Mouse (Mus musculus) midbrain, embryonic 11.5 days (tissue): ENCODE measurements at regions not wholly inside any gene's neighbourhood (a gene's known extent, or its start where the extent isn't known, plus 50 kb on each side); places are given as distances from the start of the nearest gene placed in this dataset.

Experiments
- ATAC-seq: fragments of 200-750 bp; cut with Nextera tagmentation; 2 replicates; pipeline ENCODE4 v1.8.0; 2017; ENCODE audit warnings: moderate TSS enrichment, moderate library complexity; ENCODE audit not compliant: low FRiP score
- DNase-seq: peaks from one replicate; pipeline ENCODE4 v3.0.0; 2015; ENCODE audit warnings: low spot score; ENCODE audit errors: missing footprints
- H3K27ac ChIP-seq: fragments of 300-500 bp; sonication (generic); 2 replicates; pipeline ENCODE4 v1.5.1; 2014; ENCODE audit warnings: low read depth, low read length
- H3K27me3 ChIP-seq: fragments of 300-500 bp; sonication (generic); 2 replicates; pipeline ENCODE4 v1.6.1; 2014; ENCODE audit warnings: mild to moderate bottlenecking, low read length, moderate library complexity, mixed read lengths; ENCODE audit not compliant: control insufficient read depth, insufficient read depth
- H3K36me3 ChIP-seq: fragments of 300-500 bp; sonication (generic); 2 replicates; pipeline ENCODE4 v1.6.1; 2014; ENCODE audit warnings: mild to moderate bottlenecking, low read length, moderate library complexity, mixed read lengths; ENCODE audit not compliant: control insufficient read depth, insufficient read depth
- H3K4me1 ChIP-seq: fragments of 300-500 bp; sonication (generic); 2 replicates; pipeline ENCODE4 v1.6.1; 2014; ENCODE audit warnings: low read length; ENCODE audit not compliant: control insufficient read depth, insufficient read depth
- H3K4me2 ChIP-seq: fragments of 300-500 bp; sonication (generic); 2 replicates; pipeline ENCODE4 v1.6.1; 2014; ENCODE audit warnings: mild to moderate bottlenecking, moderate library complexity
- H3K4me3 ChIP-seq: fragments of 300-500 bp; sonication (generic); 2 replicates; pipeline ENCODE4 v1.5.1; 2014; ENCODE audit warnings: low read depth, low read length
- H3K9ac ChIP-seq: fragments of 300-500 bp; sonication (generic); 2 replicates; pipeline ENCODE4 v1.6.1; 2014; ENCODE audit warnings: low read length
- H3K9me3 ChIP-seq: fragments of 300-500 bp; sonication (generic); 2 replicates; pipeline ENCODE4 v1.6.1; 2016; ENCODE audit warnings: low read length; ENCODE audit not compliant: control insufficient read depth
- WGBS: fragments of 180-500 bp; shearing (Covaris S2); extraction: QIAGEN DNeasy Blood & Tissue Kit; methylation state at CpG from one replicate; pipeline ENCODE4 v1.1.7; 2014; 5-methylcytosine and 5-hydroxymethylcytosine counted together

DNA sequence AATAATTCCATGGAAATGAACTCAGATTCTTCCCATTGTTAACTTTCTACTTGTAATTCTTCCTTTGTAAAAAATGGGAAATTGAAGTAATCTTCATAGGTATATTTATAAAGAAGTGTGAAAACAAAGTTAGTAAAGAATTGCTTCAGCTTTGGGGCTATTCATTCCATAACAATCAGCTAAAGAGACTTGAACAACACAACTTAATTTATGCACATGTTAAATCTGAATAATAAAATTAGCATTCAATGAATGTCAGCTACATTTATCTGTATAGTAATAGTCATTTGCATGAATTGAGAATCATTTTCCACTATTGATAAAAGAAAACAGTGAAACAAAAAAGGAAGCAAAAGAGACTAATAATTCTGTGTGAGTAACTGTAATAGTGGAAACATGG lies 193.3 kb upstream of the Arrdc3 start:
- H3K9ac ChIP-seq: no peak overlapping the region
- DNase-seq: no peak
- ATAC-seq: no peak

DNA sequence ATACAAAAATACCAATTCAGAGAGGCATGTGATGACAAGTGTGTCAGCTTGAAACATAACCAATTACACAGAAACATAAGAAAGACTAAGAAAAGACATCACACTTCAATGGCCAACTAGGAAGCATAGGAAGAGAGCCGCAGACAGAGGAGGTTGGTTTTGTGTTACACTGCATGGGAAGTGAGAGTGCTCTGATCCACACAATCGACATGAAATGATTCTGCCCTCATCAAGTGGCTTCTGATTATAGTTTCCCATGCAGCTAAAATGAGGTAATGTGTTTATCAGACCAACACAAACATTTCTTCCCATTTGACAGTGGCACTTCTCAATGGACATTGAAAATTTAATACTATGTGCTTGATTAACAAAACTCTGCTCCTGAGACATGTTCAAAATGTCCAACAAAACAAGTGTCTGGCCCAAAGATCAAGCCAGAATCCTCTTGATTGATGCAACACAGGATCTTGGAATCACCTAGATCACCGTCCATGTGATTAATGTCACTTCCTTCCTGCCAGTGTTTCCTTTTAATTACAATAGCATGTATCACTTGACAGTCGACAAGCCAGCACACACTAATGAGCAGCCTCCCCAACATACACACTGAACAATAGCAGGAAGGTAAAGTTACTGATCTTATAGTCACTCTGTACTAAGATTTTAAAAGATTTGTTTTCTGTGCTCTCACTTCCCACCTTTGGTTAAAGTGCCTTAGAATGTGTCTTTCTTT lies 192.4 kb upstream of the Arrdc3 start:
- no peak for ATAC-seq
- H3K4me1 ChIP-seq: no peaks in the 10 kb centered on the region
- 84% methylated on average over 4 of the region's 4 CpGs for WGBS

More for the DNA sequence above, 193.3 kb upstream of the Arrdc3 start:
- no peak overlapping the region for H3K4me3 ChIP-seq
- no peaks in the 10 kb centered on the region for H3K27me3 ChIP-seq
- no peaks in the 10 kb centered on the region for H3K9me3 ChIP-seq
- no peaks in the 10 kb centered on the region for H3K36me3 ChIP-seq
- H3K4me1 ChIP-seq: no peaks in the 10 kb centered on the region
- no peak overlapping the region for H3K27ac ChIP-seq
- no peak overlapping the region for H3K4me2 ChIP-seq

DNA sequence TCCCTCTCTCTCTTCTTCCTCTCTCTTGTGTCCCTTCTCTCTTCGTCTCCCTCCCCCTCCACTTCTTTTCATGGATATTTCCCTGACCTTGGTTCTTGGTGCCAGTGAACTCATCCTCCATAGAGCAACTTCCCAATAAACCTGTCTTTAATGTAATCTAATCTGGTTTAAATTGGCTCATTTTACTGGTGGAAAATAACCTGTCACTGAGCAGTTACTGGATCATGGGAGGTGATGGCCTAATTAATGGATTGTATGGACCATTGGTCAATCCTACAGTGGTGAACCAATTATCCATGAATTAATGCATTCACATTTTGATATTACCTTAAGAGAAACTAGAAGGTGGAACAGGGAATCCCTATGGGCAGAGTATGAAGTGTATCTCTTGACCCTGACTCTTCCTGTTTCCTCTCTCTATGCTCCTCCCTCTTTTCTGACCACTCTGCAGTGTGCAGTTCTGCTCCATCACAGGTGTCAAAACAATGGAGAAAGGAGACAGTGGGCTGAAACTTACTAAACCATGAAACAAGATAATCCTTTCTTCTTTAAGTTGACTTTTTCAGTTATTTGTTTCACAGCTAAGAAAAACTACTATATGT lies 187.5 kb upstream of the Arrdc3 start:
- no peak overlapping the region for H3K9ac ChIP-seq
- no peak overlapping the region for H3K27ac ChIP-seq
- ATAC-seq (no peak), DNase-seq (no peak)
- H3K4me1 ChIP-seq: no peaks in the 10 kb centered on the region
- WGBS: 72% methylated on average over 1 of the region's 1 CpGs
- H3K9me3 ChIP-seq: no peaks in the 10 kb centered on the region
- no peak overlapping the region for H3K4me2 ChIP-seq
- H3K36me3 ChIP-seq: no peaks in the 10 kb centered on the region
- H3K27me3 ChIP-seq: no peaks in the 10 kb centered on the region
- no peak overlapping the region for H3K4me3 ChIP-seq

More for the DNA sequence above, 192.4 kb upstream of the Arrdc3 start:
- Histone ChIP-seq H3K9me3 (no peaks in the 10 kb centered on the region), H3K9ac (no peak overlapping the region), H3K27ac (no peak overlapping the region), H3K4me3 (no peak overlapping the region), H3K36me3 (no peaks in the 10 kb centered on the region), H3K4me2 (no peak overlapping the region), H3K27me3 (no peaks in the 10 kb centered on the region)
- no peak for DNase-seq

DNA sequence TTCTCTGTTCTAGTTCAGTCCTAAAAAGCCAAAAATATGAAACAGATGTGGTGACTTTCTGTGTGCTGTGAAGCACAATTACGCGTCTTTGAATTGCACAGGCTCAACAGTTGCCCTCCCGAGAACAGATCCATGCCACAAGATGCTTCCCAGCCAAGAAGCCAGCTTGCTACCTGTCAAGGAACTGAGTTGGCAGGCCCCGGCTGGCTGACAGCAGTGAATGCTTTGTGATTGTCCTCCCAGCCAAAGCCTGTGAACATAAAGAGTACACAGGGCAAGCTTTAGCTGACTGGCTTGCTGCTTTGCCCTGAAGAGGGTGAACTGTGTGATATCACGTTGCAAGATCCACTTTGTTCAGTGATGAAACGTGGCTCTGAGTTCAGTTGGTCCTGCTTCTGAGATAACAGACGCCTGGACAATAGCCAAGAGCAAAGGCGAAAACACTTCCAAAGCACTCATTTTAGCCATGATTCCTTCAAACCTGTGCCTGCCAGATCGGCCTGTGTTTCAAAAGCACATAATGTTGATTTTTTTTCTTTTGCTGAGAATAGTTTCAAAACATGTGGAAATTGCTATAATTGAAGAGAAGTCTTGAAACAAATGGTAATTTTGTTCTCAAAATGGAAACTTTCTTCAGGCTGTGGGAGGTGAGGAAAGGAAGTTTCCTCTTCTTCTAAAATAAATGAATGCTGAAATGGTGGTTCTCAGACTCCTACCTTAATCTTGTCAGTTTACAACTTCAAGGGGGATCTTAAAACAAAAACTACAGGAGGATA lies 173.5 kb upstream of the Arrdc3 start:
- H3K36me3 ChIP-seq: no peaks in the 10 kb centered on the region
- DNase-seq (peak; percentile 85), ATAC-seq (no peak)
- H3K27ac ChIP-seq: no peak overlapping the region
- H3K9ac ChIP-seq: no peak overlapping the region
- H3K4me3 ChIP-seq: no peak overlapping the region
- H3K9me3 ChIP-seq: no peaks in the 10 kb centered on the region
- 56% methylated on average over 9 of the region's 9 CpGs for WGBS
- H3K4me1 ChIP-seq: peaks cover 2% of the 10 kb centered on the region; the same call in 1 of the 2 replicates
- H3K27me3 ChIP-seq: no peaks in the 10 kb centered on the region
- H3K4me2 ChIP-seq: no peak overlapping the region

DNA sequence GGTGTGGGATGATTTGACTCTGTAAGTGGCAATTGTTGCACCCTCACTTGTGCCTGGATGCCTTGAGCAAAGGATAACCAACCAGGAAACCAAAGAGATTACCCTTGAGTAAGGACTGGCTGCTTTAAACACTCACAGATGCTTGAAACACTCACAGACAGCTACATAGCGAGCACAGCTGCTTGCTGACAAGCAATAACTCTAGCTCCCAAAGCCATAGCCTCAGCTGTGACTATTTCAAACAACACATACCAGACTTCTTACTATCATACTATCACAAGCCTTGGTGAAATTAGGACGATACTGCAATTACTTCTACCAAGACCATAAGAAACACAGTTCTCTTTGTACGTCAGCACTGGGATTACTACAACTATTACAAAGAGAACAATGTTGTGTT lies 163.9 kb upstream of the Arrdc3 start:
- 79% methylated on average over 3 of the region's 3 CpGs for WGBS
- Histone ChIP-seq H3K36me3 (no peaks in the 10 kb centered on the region), H3K27ac (no peak overlapping the region), H3K27me3 (no peaks in the 10 kb centered on the region), H3K4me3 (no peak overlapping the region), H3K9me3 (no peaks in the 10 kb centered on the region), H3K9ac (no peak overlapping the region), H3K4me1 (0 out of 2 replicates have a peak, but pooled peaks cover 2% of the 10 kb centered on the region), H3K4me2 (no peak overlapping the region)
- ATAC-seq: no peak
- DNase-seq: no peak

DNA sequence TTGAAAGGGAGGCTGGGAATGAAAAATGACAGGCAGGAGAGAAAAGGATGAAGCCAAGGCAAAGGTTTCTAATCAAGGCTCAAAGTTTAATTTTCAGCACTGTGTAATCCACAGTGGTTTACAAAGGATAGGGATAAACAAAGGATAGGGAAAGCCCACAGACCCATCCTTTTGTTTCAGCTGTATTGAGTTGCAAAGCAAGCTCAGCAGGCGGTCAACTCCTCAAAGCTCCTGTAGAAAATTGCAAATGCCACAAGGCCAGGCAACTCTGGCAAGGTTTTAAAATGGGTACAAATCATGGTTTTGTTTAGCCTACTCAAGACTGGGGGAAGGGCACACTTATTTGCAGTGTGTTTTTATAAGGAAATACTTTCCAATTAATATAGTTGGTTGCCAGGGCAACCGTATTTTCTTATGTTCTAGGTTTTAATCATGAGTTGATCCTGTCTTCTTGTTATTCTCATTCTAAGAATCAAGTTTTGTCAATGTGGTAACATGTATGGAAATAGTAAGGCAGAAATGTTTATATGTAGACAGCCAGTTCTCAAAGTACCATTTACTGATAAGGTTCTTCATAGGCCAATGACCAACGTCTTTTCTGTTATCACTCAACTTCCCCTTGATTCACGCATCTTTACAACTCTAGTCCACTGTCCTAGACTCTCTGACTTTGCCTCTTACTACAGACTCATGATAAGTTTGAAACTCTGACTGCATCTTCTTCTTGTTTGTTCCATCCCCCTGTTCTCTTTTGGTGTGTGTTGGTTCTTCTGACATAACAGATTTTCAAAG lies 159.8 kb upstream of the Arrdc3 start:
- Histone ChIP-seq H3K4me2 (no peak overlapping the region), H3K36me3 (no peaks in the 10 kb centered on the region), H3K27ac (no peak overlapping the region), H3K4me3 (no peak overlapping the region), H3K9me3 (no peaks in the 10 kb centered on the region), H3K27me3 (no peaks in the 10 kb centered on the region), H3K9ac (no peak overlapping the region), H3K4me1 (0 out of 2 replicates have a peak, but pooled peaks cover 2% of the 10 kb centered on the region)
- DNase-seq (no peak), ATAC-seq (no peak)
- 29% methylated on average over 4 of the region's 4 CpGs for WGBS

DNA sequence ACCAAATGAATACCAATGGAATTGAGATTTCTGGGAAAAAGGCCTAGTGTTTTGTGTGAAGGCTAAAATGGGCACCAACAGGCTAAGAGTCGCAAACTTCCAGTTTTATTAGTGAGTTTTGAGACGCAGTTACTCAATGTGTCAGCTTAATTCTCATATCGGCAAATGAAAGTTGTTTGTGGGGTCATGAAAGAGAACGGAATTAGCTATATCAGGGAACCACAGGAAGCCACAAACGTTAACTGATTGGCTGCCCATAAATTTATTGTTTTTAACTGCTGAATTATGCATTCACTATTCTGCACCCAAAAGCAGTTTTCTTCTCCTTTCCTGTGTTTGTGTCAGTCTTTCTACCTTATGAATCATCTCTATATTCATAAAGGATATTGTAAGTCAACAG lies 154.0 kb upstream of the Arrdc3 start:
- Histone ChIP-seq H3K4me2 (no peak overlapping the region), H3K36me3 (no peaks in the 10 kb centered on the region), H3K4me3 (no peak overlapping the region), H3K9me3 (no peaks in the 10 kb centered on the region), H3K27ac (no peak overlapping the region), H3K9ac (no peak overlapping the region), H3K27me3 (no peaks in the 10 kb centered on the region), H3K4me1 (no peaks in the 10 kb centered on the region)
- ATAC-seq (no peak), DNase-seq (no peak)
- 92% methylated on average over 5 of the region's 5 CpGs for WGBS

DNA sequence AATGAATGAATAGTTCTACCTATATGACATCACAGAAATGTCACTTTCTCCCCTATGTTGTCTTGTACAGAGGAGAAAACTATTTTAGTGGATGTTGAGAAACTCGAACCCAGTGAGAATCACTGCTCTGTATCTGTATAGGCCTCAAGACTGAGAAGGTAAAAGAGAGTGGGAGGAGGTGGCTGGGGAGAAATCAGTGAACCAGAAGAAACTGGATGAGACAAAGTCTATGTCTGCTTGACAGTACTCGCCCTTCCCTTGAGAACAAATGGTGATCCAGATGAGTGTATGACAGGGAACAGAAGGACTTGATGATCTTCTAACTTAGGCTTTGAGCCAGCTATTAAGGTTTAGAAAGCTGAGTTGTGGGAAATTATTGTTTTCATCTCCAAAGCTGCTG lies 137.2 kb upstream of the Arrdc3 start:
- H3K27me3 ChIP-seq: no peaks in the 10 kb centered on the region
- 69% methylated on average over 2 of the region's 2 CpGs for WGBS
- no peaks in the 10 kb centered on the region for H3K9me3 ChIP-seq
- no peak overlapping the region for H3K27ac ChIP-seq
- H3K4me2 ChIP-seq: no peak overlapping the region
- H3K4me3 ChIP-seq: no peak overlapping the region
- no peak; the same call in 1 of the 2 replicates for ATAC-seq
- no peak overlapping the region for H3K9ac ChIP-seq
- no peaks in the 10 kb centered on the region for H3K36me3 ChIP-seq
- H3K4me1 ChIP-seq: no peaks in the 10 kb centered on the region
- no peak for DNase-seq
